ENCODE assay signal across 8 mouse cellular contexts in genomic region chr17:8371834-8372233, GRCm38 (mm10). TPM values are rescaled to one million over a fixed set of nuclear protein-coding genes. Genes with fewer than 3 reads are reported as not detected.
A peak's percentile ranks its signal among the peaks of the same experiment; 100 is the strongest.
DNase-seq lines count a peak whose midpoint lies in the region; ATAC-seq and TF ChIP-seq lines count a peak whose summit lies in the region.

No protein-coding gene starts in this region.

- peak; percentile 91 for ATAC-seq in lung, embryonic 14.5 days (ENCODE audit: insufficient read depth)

- H3K27me3 ChIP-seq in hindbrain, embryonic 10.5 days (ENCODE audit: insufficient read depth, poor library complexity, severe bottlenecking): no peaks in the 10 kb centered on the region
- no peaks in the 10 kb centered on the region for H3K27me3 ChIP-seq in lung, embryonic 14.5 days (ENCODE audit: insufficient read depth, low read length)

- peak overlapping the region; percentile 72 for H3K4me2 ChIP-seq in lung, embryonic 14.5 days

- no peak for TF ChIP-seq POLR2A in olfactory bulb, adult 2 months (IDR thresholded peaks at IDR 0.05; ENCODE audit: insufficient read depth, low read depth, low read length)

- no peak for TF ChIP-seq CTCF in lung, embryonic 14.5 days (IDR thresholded peaks at IDR 0.05; ENCODE audit: low read depth)
- no peak for TF ChIP-seq CTCF in olfactory bulb, adult 2 months (IDR thresholded peaks at IDR 0.05; ENCODE audit: insufficient read depth, low read depth, low read length)

- no peaks in the 10 kb centered on the region for H3K9me3 ChIP-seq in hindbrain, embryonic 10.5 days
- no peaks in the 10 kb centered on the region for H3K9me3 ChIP-seq in lung, embryonic 14.5 days (ENCODE audit: low read depth, low read length)

- H3K4me3 ChIP-seq in hindbrain, embryonic 10.5 days: peak overlapping the region; percentile 51
- peak overlapping the region; percentile 10; the same call in 1 of the 2 replicates for H3K4me3 ChIP-seq in lung, embryonic 14.5 days (ENCODE audit: low read depth, low read length)
- peak overlapping the region; percentile 19; the same call in 1 of the 2 replicates for H3K4me3 ChIP-seq in olfactory bulb, adult 2 months (ENCODE audit: insufficient read depth, low read depth, low read length)

- WGBS in hindbrain, embryonic 10.5 days: 0% methylated on average over 7 of the region's 7 CpGs
- 0% methylated on average over 7 of the region's 7 CpGs for WGBS in lung, embryonic 14.5 days
- WGBS in olfactory bulb, adult 2 months: under 1% methylated on average over 7 of the region's 7 CpGs

- H3K27ac ChIP-seq in hindbrain, embryonic 10.5 days: peak overlapping the region; percentile 94
- peak overlapping the region; percentile 86 for H3K27ac ChIP-seq in lung, embryonic 14.5 days (ENCODE audit: low read depth)
- H3K27ac ChIP-seq in olfactory bulb, adult 2 months (ENCODE audit: insufficient read depth, low read depth, low read length): peak overlapping the region; percentile 86

- H3K36me3 ChIP-seq in hindbrain, embryonic 10.5 days: no peaks in the 10 kb centered on the region
- H3K36me3 ChIP-seq in lung, embryonic 14.5 days (ENCODE audit: insufficient read depth): no peaks in the 10 kb centered on the region

- peaks cover 65% of the 10 kb centered on the region for H3K4me1 ChIP-seq in hindbrain, embryonic 10.5 days (replicated peaks)
- H3K4me1 ChIP-seq in lung, embryonic 14.5 days (ENCODE audit: insufficient read depth): peaks cover 10% of the 10 kb centered on the region
- peaks cover 35% of the 10 kb centered on the region for H3K4me1 ChIP-seq in olfactory bulb, adult 2 months (ENCODE audit: control insufficient read depth, insufficient read depth, low read length)

- DNase-seq in NIH3T3 (ENCODE audit: low read depth): peak; percentile 70
- DNase-seq in cerebellum, adult 8-10 months: peak; percentile 31
- peak; percentile 87 for DNase-seq in forelimb bud, embryonic 11.5 days (ENCODE audit: low read depth, low spot score)
- DNase-seq in hindbrain, embryonic 10.5 days (ENCODE audit: low spot score): peak; percentile 92
- peak; percentile 65 for DNase-seq in layer of hippocampus, adult 9-10 months (ENCODE audit: low spot score)
- DNase-seq in lung, embryonic 14.5 days: peak; percentile 88
- peak; percentile 79 to 84 for DNase-seq in thymus, postnatal 36 days

- peak overlapping the region; percentile 41 for H3K9ac ChIP-seq in lung, embryonic 14.5 days

RNA-seq across cellular contexts. Expression of gene T2, which starts 16.0 kb away (rescaled TPM):
- 0.42 and 0.82 TPM in 2 replicates for polyA plus RNA-seq in hindbrain, embryonic 10.5 days (2016; fragmentation: Nextera tagmentation; extraction: Ambion mirVana)
- 0.20 and 0.35 TPM in 2 replicates for polyA plus RNA-seq in lung, embryonic 14.5 days (2014; fragmentation: Nextera tagmentation; extraction: Ambion mirVana)
- not detected in 2 replicates for polyA plus RNA-seq in olfactory bulb, adult 2 months (2012; ENCODE audit: insufficient read depth, insufficient read length, low replicate concordance, missing spikeins)

RNA-seq across cellular contexts. Expression of gene Prr18, which starts 34.6 kb away (rescaled TPM):
- 0.44 and 0.89 TPM in 2 replicates for polyA plus RNA-seq in hindbrain, embryonic 10.5 days (2016; fragmentation: Nextera tagmentation; extraction: Ambion mirVana)
- 2.1 and 2.3 TPM in 2 replicates for polyA plus RNA-seq in lung, embryonic 14.5 days (2014; fragmentation: Nextera tagmentation; extraction: Ambion mirVana)
- not detected in 2 replicates for polyA plus RNA-seq in olfactory bulb, adult 2 months (2012; ENCODE audit: insufficient read depth, insufficient read length, low replicate concordance, missing spikeins)

Comparison
In these comparisons a context has a peak if more than half of its experiments do, and no peak if none do; other contexts are left out.
1. Peak in every context shown above with its lines: DNase-seq, ATAC-seq, H3K4me3 ChIP-seq and H3K27ac ChIP-seq.
2. DNase-seq: peak in every context shown above with its lines; median percentile 92 in hindbrain, embryonic 10.5 days; 88 in lung, embryonic 14.5 days; 87 in forelimb bud, embryonic 11.5 days; 82 in thymus, postnatal 36 days; 70 in NIH3T3; 65 in layer of hippocampus, adult 9-10 months; 31 in cerebellum, adult 8-10 months.